Mouse (Mus musculus) stomach, embryonic 14.5 days (tissue): ENCODE measurements at regions not wholly inside any gene's neighbourhood (a gene's known extent, or its start where the extent isn't known, plus 50 kb on each side); places are given as distances from the start of the nearest gene placed in this dataset.

Source experiments
- ATAC-seq: fragments of 200-750 bp; cut with Nextera tagmentation; 2 replicates; pipeline ENCODE4 v1.8.0; 2017; ENCODE audit warnings: low read depth, moderate TSS enrichment; ENCODE audit not compliant: insufficient number of reproducible peaks, insufficient read depth, low FRiP score
- H3K27ac ChIP-seq: fragments of 300-500 bp; sonication (generic); 2 replicates; pipeline ENCODE4 v1.5.1; 2014; ENCODE audit warnings: mild to moderate bottlenecking, low read length, moderate library complexity, mixed read lengths
- H3K27me3 ChIP-seq: fragments of 300-500 bp; sonication (generic); 2 replicates; pipeline ENCODE4 v1.6.1; 2014; ENCODE audit warnings: low read length, control low read depth, mixed read lengths; ENCODE audit not compliant: control insufficient read depth, insufficient read depth
- H3K36me3 ChIP-seq: fragments of 300-500 bp; sonication (generic); 2 replicates; pipeline ENCODE4 v1.6.1; 2014; ENCODE audit warnings: mild to moderate bottlenecking, control low read depth, low read length, moderate library complexity, mixed read lengths; ENCODE audit not compliant: control insufficient read depth, insufficient read depth
- H3K4me1 ChIP-seq: fragments of 300-500 bp; sonication (generic); 2 replicates; pipeline ENCODE4 v1.6.1; 2014; ENCODE audit warnings: low read length, control low read depth, mixed read lengths; ENCODE audit not compliant: control insufficient read depth, insufficient read depth
- H3K4me2 ChIP-seq: fragments of 300-500 bp; sonication (generic); replicated peaks from 2 replicates; pipeline ENCODE4 v1.6.1; 2014; ENCODE audit warnings: low read depth, low read length, control low read depth
- H3K4me3 ChIP-seq: fragments of 300-500 bp; sonication (generic); 2 replicates; pipeline ENCODE4 v1.5.1; 2014; ENCODE audit warnings: low read depth, low read length, control low read depth
- H3K9ac ChIP-seq: fragments of 300-500 bp; sonication (generic); replicated peaks from 2 replicates; pipeline ENCODE4 v1.6.1; 2014; ENCODE audit warnings: low read depth, mild to moderate bottlenecking, control low read depth, low read length, moderate library complexity, mixed read lengths
- H3K9me3 ChIP-seq: fragments of 300-500 bp; sonication (generic); 2 replicates; pipeline ENCODE4 v1.6.1; 2016; ENCODE audit warnings: low read depth, low read length, control low read depth; ENCODE audit not compliant: control insufficient read depth
- WGBS: fragments of 180-500 bp; shearing (Covaris S2); extraction: QIAGEN DNeasy Blood & Tissue Kit; methylation state at CpG from one replicate; pipeline ENCODE4 v1.1.7; 2014; 5-methylcytosine and 5-hydroxymethylcytosine counted together

GRCm38 (mm10) chr2:81007071-81007470, 390.0 kb downstream of the Nup35 start:
- Histone ChIP-seq H3K4me3 (no peak overlapping the region), H3K4me2 (no peak overlapping the region), H3K9ac (no peak overlapping the region), H3K36me3 (no peaks in the 10 kb centered on the region), H3K9me3 (no peaks in the 10 kb centered on the region), H3K27me3 (no peaks in the 10 kb centered on the region), H3K27ac (no peak overlapping the region), H3K4me1 (no peaks in the 10 kb centered on the region)
- ATAC-seq: no peak
- 81% methylated on average over 11 of the region's 11 CpGs for WGBS

GRCm38 (mm10) chr2:81023620-81024019, 406.6 kb downstream of the Nup35 start:
- no peaks in the 10 kb centered on the region for H3K4me1 ChIP-seq
- no peak overlapping the region for H3K4me3 ChIP-seq
- H3K9me3 ChIP-seq: peaks cover 3% of the 10 kb centered on the region; the same call in 1 of the 2 replicates
- H3K27me3 ChIP-seq: no peaks in the 10 kb centered on the region
- no peak overlapping the region for H3K4me2 ChIP-seq
- no peak for ATAC-seq
- H3K27ac ChIP-seq: no peak overlapping the region
- no peaks in the 10 kb centered on the region for H3K36me3 ChIP-seq
- no peak overlapping the region for H3K9ac ChIP-seq
- 83% methylated on average over 3 of the region's 3 CpGs for WGBS
